Mouse (Mus musculus): ENCODE measurements around the gene Lingo1. TPM values are rescaled to one million over a fixed set of nuclear protein-coding genes. Genes with fewer than 3 reads are reported as not detected.

Lingo1 gene
- total RNA-seq, 2 experiments from 2014 or later: 0.35 to 0.41 TPM

DNA sequence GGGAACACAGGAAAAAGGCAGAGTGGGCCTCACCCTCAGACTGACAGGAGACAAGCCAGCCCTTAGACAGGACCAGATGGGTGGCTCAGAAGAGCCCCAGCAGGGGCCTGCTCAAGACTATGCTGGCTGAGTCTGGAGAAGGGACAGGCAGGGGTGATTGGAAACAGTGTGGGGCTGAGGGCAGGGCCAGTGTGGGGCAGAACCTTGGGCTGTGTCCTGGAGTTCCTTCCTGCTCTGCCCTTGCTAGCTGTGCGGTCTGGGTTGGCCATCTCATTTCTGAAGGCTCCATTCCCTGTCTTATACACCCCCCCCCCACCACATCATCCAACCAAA, 109.2 kb downstream of the Lingo1 start:
- intact Hi-C loops (cut with DNase I): no loop called here
- no peak for DNase-seq

GRCm38 (mm10) chr9:56686339-56687144, 109.7 kb downstream of the Lingo1 start:
- no peak for DNase-seq
- intact Hi-C loops (cut with DNase I): no loop called here

DNA sequence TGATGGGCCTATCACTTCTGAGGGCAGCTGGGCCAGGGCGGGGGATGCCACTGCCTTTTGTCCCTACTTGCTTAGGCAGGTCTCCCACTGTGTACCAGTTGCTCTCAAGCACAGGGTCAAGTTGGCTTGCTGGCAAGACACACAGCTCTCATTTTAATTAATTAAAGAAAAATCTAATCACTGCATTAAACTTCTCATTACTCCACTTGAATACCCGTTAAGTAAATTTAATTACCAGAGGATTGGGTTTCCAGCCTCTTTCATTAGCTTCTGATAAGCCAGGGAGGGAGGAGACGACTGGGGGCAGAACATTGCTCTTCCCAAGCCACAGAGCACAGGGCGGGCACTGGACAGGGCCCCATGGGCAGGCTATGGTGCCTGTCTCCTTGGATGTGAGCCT, 113.4 kb downstream of the Lingo1 start:
- DNase-seq: no peak
- intact Hi-C loops (cut with DNase I): no loop called here

- intact Hi-C loops (cut with DNase I): no loop called here
- DNase-seq: no peak
Observed at GRCm38 (mm10) chr9:56681950-56682349, 114.3 kb downstream of the Lingo1 start.

DNA sequence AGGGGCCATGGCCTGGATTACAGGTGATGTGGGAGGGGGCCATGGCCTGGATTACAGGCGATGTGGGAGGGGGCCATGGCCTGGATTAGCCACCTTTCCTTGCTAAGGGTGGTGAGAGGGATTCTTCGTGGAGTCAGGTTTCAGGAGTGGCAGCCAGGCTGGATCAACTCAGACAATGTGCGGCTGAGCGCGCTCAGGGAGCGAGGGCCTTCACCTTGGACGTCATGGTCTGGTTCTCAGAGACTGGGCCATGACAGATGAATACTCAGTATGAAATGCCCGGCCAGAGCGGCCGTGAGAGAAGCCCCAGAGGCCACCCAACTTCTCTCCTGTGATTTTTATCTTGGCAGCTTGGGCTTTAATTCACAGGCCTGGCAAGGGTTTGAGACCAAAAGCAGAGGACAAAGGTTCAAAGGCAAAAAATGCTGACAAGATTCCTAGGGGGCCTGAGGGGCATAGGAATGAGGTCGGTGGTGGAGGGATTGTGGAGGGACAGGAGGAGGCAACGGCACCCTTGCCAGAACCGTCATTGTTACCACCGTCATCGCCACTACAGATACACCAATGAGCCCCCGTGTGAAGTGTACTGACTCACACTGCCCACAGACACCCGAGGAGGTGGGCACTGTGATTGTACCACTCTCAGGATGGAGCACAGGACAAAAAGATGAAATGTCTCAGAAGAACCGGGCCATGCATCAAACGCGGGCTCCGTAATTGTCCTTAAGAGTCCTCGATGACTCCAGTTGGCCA, 117.2 kb downstream of the Lingo1 start:
- intact Hi-C loops (cut with DNase I): no loop called here
- no peak for DNase-seq

DNA sequence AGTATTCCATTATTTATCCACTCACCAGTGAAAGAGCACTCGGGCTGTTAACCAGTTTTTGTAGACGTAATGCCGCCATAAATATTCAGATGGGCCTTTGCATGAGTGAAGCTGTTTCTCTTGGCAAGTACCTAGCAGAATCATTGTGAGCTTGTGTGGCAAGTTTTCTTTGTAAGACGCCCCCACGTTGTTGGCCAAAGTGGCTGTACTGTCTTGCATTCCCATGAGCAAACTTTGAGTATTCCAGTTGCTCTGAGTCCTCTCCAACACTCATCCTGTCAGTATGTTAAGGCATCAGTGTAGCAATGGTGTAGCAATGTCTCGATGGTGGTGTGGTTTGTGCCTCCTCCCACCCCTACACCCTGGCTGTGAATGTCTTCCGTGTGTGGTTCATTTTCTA, 120.6 kb downstream of the Lingo1 start:
- DNase-seq: no peak
- intact Hi-C loops (cut with DNase I): no loop called here

GRCm38 (mm10) chr9:56669605-56670221, 126.6 kb downstream of the Lingo1 start:
- no peak for DNase-seq
- intact Hi-C loops (cut with DNase I): no loop called here

GRCm38 (mm10) chr9:56664136-56664535, 132.1 kb downstream of the Lingo1 start:
- intact Hi-C loops (cut with DNase I): no loop called here
- DNase-seq: no peak

DNA sequence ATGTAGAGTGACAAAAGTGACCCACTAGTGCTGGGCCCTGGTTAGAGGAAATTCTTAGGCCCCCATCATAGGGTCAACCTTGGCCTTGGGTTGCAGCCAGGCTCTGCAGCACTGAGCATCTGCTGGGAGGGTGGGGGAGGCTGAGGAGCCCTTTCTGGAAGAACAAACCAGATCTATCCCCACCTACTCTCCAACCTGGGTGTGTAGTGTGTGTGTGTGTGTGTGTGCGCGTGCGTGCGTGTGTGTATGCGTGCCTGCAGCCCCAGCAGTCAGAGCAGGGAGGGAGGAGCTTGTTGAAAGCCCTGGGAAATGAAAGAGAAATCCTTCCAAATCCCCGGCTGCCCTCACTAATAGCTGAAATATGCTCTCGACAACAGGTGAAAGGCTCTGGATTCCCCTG, 133.3 kb downstream of the Lingo1 start:
- intact Hi-C loops (cut with DNase I): no loop called here

DNA sequence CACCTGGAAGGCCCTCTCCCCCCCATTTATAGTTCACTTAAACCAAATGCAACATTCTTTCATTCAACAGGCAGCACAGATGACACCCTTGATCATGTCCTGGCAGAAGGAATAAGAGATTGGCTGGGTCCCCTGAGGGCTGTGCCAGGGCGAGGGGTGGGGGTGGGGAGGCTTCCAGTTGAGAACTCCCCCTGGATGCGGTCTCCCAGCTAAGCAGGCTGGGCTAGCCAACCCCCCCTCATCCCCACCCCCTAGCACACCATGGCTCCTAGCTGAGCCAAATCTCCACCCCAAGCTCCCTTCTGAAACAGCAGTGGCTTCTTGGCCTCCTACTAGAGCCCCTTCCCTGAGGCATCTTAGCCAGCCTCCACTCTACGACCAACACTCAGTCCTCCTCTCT, 133.9 kb downstream of the Lingo1 start:
- DNase-seq: no peak

More for the DNA sequence above, 133.3 kb downstream of the Lingo1 start:
- no peak for DNase-seq

GRCm38 (mm10) chr9:56661217-56661840, 134.9 kb downstream of the Lingo1 start:
- intact Hi-C loops (cut with DNase I): no loop called here
- no peak for DNase-seq

More for the DNA sequence above, 133.9 kb downstream of the Lingo1 start:
- intact Hi-C loops (cut with DNase I): no loop called here

DNA sequence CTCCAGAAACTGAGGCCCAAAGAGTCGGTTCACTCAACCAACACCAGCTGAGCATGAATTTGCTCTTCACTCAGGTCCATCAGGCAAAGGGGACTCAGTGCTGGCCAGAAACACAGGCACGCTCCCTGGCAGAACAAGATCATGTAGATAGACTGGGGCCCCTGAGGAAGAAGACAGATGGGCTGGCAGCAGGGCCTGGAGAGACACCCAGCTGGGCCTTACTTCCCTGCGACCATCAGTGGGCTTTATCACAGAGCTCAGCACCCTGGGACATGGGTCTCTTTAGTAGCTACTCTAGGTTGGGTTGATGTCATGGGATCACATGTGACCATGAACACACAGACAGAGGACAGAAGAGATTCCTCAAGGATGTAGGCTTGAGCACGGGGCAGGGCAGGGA, 137.7 kb downstream of the Lingo1 start:
- DNase-seq: no peak
- intact Hi-C loops (cut with DNase I): no loop called here

DNA sequence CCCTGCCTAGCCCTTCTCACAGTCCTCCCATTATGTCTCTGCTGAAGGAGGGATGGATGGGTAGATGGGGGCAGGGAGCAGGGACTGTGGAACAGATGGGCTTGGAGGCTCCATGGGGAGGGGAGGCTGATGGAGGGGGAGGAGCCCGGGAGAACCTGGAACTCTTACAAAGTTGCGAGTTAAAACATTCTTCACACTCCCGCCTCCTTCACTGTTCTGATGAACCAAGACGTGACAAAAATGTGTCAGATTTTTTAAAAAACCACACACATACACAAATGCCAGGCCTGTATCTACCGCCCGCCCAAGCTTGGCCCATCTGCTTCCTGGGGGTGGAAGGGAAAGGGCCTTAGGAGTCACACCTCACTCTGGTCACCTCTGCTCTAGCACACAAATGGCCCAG, 138.3 kb downstream of the Lingo1 start:
- no peak for DNase-seq
- intact Hi-C loops (cut with DNase I): no loop called here

- intact Hi-C loops (cut with DNase I): no loop called here
- DNase-seq: no peak
Observed at GRCm38 (mm10) chr9:56656766-56657542, 139.3 kb downstream of the Lingo1 start.

GRCm38 (mm10) chr9:56655167-56655566, 141.1 kb downstream of the Lingo1 start:
- intact Hi-C loops (cut with DNase I): no loop called here
- no peak for DNase-seq

DNA sequence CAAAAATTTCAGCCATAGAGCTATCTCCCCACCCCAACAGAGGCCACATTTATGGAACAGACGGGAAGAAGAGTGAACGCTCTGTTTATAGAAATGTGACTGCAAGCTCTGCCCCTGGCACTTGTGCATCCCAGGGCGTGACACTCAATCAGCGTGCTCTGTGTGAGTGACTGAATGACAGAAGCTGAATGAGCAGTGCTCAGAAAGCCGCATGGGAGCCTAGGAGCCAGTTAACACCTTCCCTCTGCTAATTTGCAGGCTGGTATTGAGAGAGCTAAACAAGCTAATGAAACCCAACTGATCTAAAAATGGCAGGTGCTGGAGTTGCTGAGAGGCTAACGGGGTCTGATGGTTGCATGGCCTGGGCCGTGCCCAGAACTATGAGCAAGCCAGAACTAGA, 143.7 kb downstream of the Lingo1 start:
- no peak for DNase-seq
- intact Hi-C loops (cut with DNase I): no loop called here

DNA sequence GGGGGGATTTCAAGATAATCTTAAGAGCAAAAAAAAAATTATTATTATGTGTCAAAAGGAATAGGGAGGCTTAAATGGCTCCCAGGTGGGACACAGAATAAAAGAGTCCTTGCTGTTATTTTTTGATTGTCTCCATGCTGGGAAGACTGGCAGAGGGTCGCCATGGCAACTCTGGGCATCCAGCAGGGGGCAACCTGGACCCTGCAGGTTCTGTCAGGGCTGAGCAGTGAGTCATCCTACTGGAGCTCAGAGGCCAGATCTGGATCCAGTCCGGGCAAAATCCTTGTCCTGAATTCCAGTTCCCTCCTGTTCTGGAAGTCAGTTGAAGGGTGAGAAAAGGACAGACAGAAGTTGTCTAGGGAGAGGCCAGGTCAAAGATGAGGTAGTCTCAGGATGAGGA, 144.7 kb downstream of the Lingo1 start:
- intact Hi-C loops (cut with DNase I): no loop called here
- DNase-seq: no peak

DNA sequence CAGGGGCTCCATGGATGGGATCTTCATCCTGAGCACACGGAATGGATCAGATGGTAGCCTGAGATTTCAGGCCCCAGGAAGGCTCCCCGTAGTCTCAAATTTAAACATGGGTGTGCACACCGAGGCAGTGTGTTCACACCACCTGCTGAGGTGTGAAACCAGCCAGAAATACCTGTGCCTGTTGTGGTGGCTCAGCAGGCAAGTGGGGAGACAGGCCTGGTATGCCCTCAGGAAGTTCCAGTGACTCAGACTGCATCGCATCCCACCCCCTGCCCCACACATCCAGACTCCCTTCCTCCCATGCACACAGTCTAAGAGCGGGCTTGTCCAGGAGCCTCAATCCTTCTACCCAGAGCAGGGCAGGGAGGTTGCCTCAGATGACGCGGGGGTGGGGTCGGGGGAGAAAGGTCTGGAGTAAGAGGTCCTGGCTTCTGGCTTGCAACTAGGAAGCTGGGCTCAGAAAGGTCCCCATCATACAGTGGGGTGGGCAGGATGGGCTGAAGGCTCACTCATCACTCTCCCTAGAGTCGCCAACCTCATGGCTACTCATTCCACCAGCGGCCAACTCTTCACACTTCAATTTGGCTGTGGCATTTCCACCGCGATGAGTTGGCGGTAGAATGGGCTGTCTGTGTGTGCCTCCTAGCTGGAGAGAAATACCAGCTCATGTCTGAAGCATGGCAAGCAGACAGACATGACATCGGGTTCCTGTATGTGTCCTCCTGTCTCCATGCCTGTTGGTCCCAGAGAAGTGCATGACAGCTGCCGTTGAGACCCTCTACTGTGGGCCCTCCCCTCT, 149.8 kb downstream of the Lingo1 start:
- DNase-seq: no peak
- intact Hi-C loops (cut with DNase I): no loop called here

DNA sequence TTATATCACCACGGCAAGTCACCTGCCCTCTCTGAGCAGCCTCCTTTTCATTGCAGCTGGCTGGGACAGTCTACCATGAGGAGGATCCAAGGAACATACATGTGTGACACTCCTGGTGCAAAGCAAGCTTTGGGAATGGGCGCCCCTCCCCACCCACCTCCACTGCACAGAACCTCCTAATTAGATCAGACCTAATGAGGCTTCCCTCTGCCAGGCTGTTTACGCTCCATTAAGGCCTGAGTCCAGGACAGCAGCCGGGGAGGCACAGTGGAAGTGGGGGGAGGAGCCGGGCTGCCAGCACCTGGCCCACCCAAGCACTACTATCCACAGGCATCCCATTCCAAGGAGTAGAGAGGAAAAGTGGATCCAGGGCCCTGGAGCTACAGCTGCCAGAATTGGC, 152.8 kb downstream of the Lingo1 start:
- intact Hi-C loops (cut with DNase I): no loop called here
- DNase-seq: no peak

Data from gastrocnemius, postnatal 36 days (tissue).